Mouse (Mus musculus) thymus, postnatal 14 days (tissue): Measurements from ENCODE around the gene Heatr1.
A peak's percentile ranks its signal among the peaks of the same experiment; 100 is the strongest.

Experiments used
- DNase-seq: peaks from one replicate; pipeline ENCODE4 v3.0.0; 2021

The Heatr1 gene

GRCm38 (mm10) chr13:12394609-12395505, at the start of gene Heatr1:
Gene Heatr1 (plus strand): TSS chr13:12395027.
- DNase-seq: peak; percentile 97

DNA sequence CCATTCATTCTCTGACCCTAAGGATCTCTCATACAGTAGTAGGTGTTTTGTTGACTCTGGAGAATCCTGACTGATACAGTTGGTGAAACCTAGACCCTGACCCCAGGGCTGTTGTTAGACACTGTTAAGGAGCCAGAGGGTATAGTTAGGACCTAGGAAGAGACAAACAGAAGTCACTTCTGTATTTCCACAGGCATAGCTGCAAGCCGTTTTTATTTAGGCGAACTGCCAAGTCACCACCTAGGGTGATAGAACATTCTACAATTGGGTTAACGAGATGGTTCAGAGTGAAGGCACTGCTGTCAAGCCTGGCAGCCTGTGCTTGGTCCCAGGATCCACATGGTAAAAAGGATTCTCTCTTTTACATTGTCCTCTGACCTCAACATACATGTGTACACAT, 48.0 kb upstream of the Heatr1 start:
- no peak for DNase-seq

DNA sequence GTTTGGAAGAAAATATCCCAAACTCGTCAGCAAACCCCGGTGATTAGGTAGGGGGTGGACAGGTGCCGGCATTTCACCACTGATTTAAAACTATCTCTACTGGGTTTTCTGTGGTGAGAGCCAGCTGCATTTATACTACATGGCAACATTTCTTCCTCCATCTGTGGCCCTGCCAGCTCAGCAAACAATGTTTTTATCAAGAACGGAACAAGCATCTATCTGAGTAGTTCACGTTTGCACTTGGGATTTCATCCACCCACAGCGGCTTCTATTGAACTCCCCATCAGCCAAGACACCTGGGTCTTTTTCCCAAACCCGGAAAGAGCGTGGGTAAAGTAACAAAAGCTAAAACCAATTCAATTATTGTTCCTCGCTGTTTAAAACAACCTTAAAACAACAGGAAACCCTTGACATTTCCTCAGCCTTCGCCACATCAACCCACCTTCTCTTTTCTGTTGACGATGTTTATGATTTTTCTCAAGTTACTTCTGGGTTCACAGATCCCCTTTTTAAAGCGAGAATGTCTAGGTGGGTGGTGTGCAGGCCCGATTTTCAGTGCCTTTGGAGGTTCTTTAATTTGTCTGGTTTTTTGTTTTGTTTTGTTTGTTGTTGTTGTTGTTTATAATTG, 45.5 kb upstream of the Heatr1 start:
- peak; percentile 25 for DNase-seq

DNA sequence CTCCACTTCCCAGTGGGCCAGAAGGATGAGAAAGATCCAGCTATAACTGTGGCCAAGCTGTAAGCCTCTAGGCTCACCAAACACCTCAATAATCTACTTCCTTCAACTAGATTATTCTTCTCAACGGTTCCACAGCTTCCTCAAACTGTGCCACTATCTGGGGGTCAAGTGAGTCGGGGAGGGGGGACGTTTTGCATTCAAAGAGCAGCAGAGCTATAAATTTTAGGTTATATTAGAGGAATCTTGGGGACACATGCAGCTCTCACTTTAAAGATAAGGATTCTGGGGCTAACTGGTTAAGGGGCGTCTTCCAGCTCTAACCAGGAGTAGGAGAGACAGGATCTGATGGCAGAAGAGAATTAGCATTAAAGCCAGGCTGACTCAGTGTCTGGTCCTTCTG, 38.6 kb upstream of the Heatr1 start:
- no peak for DNase-seq

GRCm38 (mm10) chr13:12357554-12357953, 37.3 kb upstream of the Heatr1 start:
- DNase-seq: no peak

DNA sequence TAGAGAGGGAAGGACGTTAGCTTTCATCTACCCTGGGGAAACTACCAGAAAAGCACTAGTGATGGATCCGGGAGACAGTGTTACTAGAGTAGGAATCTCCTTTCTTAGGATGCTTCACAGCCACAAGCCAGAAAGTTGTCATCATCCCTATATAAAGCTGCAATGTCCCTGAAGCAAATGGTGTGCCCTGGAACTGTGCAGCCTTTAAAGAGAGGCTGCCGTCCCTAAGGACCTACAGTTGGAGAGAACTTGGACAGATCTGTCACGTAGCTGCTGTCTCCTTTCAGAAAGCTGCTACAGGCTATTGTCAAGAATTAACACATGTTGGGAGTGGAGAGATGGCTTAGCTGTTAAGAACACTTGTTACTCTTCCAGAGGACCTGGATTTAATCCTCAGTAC, 33.3 kb upstream of the Heatr1 start:
- no peak for DNase-seq

DNA sequence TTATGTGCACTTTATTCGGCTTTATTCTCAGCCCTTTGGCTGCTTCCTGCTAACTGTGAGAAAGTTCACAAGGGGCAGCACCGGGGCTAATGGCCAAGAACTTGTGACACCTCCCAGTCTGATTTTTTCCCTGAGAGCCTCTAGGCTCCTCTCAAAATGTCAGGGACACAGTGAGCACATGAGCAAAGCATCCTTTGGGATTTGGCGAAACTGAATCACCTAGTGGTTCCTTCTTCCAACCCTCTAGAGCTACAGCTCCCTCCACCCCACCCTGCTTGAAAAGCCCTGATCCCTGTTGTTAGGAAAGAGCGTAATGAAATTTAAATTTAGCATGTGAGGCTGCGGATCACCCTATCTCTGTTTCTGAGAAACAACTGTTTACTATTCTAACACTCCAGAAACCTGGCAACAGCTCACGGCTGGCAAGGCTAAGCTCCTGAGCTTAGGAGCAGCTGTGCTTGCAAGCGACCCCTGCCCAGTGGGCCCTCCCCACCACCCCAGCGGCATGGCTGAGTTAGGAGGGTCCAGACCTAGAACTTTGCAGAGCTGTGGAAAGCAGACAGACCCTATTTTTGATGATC, 25.7 kb upstream of the Heatr1 start:
- DNase-seq: no peak

DNA sequence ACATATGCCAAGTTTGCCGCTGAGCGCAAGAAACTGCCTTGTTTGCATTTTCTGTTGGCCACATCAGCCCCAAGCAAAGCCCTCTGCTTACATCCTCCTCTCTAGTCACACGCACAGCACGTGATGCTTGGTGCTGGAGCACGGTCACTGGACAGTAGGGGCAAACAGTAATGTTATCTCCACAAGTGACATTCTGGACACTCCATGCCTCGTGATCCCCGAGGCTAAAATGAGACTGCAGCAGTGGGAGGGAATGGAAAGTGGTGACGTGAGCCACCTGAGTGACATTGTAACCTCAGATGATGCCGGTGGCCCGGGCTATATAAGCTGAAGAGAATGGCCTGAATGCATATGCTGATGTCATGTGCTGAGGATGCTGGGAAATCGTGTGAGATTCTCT, 24.9 kb upstream of the Heatr1 start:
- no peak for DNase-seq

DNA sequence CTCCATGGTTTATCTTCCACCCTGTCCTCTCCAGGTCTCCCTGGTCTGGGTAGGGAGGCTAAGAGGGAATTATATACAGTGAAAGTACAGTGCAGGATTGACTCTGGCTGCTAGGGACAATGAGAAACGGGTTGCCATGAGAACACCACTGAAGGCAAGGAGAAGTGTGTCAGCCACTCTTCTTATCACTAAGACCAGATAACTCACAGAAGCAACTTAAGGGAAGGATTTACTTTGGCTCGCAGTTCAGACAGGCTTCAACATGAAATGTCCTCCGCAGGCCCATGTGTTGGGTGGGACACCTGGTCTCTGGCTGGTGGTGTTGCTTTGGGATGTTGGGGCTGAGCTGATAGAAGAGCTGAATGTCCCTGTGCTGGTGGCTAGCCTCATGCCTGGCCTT, 22.1 kb upstream of the Heatr1 start:
- no peak for DNase-seq

- DNase-seq: no peak
These were observed 18.0 kb upstream of the Heatr1 start for GRCm38 (mm10) chr13:12376778-12377177.

DNA sequence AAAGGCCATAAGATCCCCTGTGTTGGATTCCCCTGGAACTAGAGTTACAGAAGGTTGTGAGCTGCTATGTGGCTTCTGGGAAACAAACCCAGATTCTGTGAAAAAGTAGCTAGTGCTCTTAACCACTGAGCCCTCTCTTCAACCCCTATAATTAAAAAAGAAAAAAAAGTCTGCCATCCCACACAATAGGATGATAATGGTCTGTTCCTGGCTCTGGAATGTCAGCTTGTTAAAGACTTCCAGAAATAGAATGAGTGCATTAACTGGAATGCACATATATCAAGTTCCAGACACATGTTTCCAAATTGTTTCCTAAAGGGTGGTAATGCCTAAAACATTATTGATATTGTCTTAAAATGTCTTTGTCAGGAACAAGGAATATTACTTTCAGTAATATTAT, 10.0 kb upstream of the Heatr1 start:
- DNase-seq: no peak

DNA sequence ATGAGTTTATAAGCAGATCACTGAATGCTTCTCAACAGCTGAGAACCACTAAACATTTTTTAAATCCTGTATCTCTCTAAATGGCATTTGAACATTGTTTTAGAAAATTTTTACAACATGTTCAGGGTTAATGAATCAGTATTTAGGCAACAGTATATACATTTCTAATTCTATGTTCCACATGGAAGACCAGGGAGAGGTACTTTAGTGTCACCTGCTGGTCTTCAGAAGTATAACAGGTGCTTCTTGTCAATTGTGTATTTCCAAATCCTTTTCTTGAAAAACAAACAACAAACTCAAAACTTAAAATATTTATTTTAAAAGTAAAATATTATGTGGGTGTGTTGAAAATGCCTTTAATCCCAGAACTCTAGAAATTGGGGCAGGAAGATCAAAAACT, 8.5 kb upstream of the Heatr1 start:
- peak; percentile 45 for DNase-seq

DNA sequence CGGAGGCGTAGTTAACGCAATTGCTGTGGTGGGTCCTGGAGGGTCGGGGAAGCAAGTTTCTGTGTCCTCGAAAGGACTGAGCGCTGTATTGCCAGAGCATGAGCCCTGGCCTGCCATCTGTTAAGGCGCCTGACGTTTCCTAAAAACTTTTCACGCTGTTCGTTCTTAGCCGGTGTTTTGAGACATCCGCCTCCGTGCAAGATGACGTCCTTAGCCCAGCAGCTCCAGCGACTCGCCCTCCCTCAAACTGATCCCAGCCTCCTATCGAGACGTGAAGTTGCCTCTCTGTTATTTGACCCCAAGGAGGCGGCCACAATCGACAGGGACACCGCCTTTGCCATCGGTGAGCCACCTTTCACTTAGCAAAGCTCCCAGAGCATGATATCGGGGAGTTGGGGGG, 744 bp downstream of the Heatr1 start:
- DNase-seq: no peak

- no peak for DNase-seq
These were observed 13.7 kb downstream of the Heatr1 start for GRCm38 (mm10) chr13:12408343-12409066.

DNA sequence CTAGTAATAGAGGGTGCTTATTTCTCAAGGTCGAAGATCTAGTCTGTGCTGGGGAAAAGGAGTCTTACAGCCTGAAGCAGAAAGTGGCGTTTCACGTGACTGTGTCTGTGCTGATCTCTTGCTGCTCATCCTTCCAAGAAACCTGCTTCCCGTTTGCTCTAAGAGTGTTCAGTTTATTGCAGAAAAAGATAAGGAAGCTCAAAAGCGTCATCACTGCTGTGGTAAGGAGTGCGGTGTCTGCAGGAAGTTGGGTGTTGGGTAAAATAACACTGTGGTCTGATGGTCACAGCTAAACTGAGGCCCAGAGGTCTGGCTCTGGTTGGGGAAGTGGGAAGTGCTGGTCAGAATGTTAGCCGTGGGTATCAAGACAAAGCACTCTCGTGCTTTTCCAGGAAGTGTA, 17.2 kb downstream of the Heatr1 start:
- no peak for DNase-seq

- DNase-seq: no peak
These were observed 25.8 kb downstream of the Heatr1 start for GRCm38 (mm10) chr13:12420596-12420995.

DNA sequence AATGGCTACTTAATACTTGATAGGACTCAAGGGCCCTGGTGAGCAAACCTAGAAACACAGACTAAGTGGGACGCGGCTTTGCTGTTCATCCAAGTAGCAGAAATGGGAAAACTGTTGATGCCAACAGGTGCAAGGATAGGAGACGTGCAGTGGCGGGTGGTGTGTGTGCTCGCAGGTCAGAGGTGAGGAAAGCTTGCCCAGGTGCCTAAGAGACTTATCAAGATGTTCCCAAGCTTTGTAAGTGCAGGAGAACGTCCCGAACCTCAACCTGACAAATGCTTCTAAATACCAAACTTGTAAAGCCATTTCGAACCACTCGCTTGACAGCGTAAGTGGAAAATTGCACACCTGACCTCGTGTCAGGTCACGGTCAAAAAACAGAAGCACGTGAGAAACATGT, 33.7 kb downstream of the Heatr1 start:
- DNase-seq: no peak

DNA sequence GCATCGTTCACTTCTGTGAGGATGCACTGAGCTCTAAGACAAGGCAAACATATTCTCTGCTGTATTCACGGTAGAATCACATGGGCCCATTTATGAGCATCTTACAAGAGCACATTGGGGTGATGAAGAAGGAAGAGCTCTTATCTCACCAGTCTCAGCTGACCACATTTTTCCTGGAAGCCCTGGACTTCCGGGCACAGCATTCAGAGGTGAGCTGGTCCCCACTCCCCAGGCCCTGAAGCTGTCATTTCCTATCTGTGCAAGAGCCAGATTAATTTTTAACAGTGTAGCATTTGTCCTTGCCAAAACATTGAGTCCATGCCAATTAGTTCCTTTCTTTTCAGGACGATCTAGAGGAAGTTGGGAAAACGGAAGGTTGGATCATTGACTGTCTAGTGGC, 39.0 kb downstream of the Heatr1 start:
- DNase-seq: no peak

DNA sequence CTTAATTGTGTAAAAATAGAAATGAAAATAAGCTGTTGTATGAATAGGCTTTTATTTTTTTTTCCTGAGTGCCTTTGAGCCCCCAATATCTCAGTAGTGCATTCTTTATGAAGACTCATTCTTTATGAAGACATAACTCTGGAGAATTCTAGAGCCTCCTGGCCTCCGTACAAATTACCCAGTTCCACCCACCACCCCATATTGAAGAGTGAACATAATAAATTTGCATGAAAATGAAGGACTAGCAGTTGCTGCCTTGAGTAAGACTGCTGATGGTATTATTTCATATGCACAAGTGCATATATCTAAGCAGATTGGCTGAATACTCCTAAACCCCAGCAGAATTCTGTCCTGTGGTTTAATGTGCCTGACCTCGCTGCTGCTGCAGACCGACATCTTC, 44.8 kb downstream of the Heatr1 start:
- DNase-seq: no peak

DNA sequence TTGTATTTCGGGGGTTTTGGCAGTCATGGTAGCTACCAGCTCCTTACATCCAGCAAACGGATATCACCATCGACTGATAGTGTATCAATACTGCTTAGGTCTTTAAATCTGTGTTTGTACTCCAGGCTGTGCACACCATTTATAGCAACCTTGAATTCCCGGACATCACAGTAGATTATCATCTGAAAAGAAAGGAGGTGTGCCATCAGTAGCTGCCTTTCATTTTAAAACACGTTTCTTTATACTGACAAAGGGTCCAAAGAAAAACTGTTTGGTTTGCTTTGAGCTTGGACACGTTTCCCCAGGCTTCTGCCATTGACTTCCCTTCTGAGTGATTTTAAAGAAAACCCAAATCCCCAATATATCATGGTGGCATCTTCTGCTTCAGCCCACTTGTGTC, 46.0 kb downstream of the Heatr1 start:
- no peak for DNase-seq

DNA sequence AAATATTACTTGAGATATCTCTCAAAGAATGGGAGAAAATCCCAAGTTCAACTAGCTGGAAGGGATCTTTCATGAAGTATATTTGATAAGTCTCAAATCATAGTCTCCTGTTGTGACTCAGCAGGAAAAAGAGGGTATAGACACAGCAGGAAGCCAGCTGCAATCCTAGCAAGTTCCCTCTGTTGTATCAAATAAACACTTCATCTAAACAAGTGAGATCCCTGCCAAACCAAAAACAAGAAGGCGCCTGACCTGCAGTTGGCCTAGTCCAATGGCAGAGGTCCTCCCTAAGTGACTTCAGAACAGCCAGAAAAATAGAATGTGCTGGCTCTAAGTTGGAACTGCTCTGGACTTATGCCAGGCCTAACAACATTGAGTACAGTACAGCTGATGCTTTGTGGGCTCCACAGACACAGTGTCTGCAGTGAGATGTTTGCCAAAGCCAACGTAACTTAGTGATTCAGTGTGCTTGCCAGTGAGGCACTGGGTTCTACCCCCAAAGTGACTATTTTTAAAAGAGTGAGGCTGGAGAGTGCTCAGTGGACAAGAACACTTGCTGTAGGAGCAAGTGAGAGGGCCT, 47.3 kb downstream of the Heatr1 start:
- DNase-seq: no peak

DNA sequence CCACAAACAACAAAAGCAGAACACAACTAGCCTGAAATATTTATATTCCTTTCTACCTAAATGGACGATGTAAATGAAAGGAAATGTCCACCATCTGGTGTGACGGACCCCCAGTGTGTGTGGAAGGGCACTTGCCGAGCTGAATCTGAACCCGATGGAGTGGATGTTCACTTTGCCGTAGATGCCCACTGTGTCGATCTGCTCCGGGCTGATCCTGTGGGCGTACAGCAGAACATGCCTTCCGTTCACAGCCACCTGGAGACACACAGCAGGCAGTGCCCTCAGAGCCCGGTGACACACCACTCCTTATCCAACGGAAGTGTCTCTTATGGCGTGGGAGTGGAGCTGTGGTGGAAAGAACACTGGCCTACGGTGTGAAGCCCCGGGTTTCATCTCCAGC, 58.3 kb downstream of the Heatr1 start:
- DNase-seq: no peak
